Mouse (Mus musculus): ENCODE results near the gene Rps6kc1. TPM values are rescaled to one million over a fixed set of nuclear protein-coding genes. Genes with fewer than 3 reads are reported as not detected.

The Rps6kc1 gene
- polyA plus RNA-seq, 1 experiment from 2014 or later = 10.0 TPM

- Histone ChIP-seq H3K27ac (ENCODE audit: low read depth, low read length) (no peak overlapping the region), H3K9ac (ENCODE audit: low read depth, low read length) (no peak overlapping the region), H3K4me1 (replicated peaks; ENCODE audit: control insufficient read depth, insufficient read depth, low read length) (0 out of 2 replicates have a peak, but pooled peaks cover 2% of the 10 kb centered on the region), H3K4me2 (no peak overlapping the region), H3K9me3 (ENCODE audit: control insufficient read depth, low read length) (no peaks in the 10 kb centered on the region), H3K27me3 (replicated peaks; ENCODE audit: control insufficient read depth, insufficient read depth, low read length) (no peaks in the 10 kb centered on the region), H3K36me3 (ENCODE audit: control insufficient read depth, insufficient read depth, low read length) (no peaks in the 10 kb centered on the region), H3K4me3 (ENCODE audit: low read depth, low read length) (no peak overlapping the region)
- WGBS = 27% methylated on average over 6 of the region's 6 CpGs
- ATAC-seq (replicated peaks; ENCODE audit: low FRiP score) (no peak), DNase-seq (ENCODE audit: low spot score) (no peak)
Observed at GRCm38 (mm10) chr1:190697576-190697975, 214.0 kb downstream of the Rps6kc1 start.

- ATAC-seq (replicated peaks; ENCODE audit: low FRiP score) (no peak), DNase-seq (ENCODE audit: low spot score) (no peak)
- Histone ChIP-seq H3K27ac (ENCODE audit: low read depth, low read length) (no peak overlapping the region), H3K4me2 (no peak overlapping the region), H3K4me3 (ENCODE audit: low read depth, low read length) (no peak overlapping the region), H3K36me3 (ENCODE audit: control insufficient read depth, insufficient read depth, low read length) (no peaks in the 10 kb centered on the region), H3K9ac (ENCODE audit: low read depth, low read length) (no peak overlapping the region), H3K27me3 (replicated peaks; ENCODE audit: control insufficient read depth, insufficient read depth, low read length) (no peaks in the 10 kb centered on the region), H3K4me1 (replicated peaks; ENCODE audit: control insufficient read depth, insufficient read depth, low read length) (0 out of 2 replicates have a peak, but pooled peaks cover 2% of the 10 kb centered on the region), H3K9me3 (ENCODE audit: control insufficient read depth, low read length) (no peaks in the 10 kb centered on the region)
- 63% methylated on average over 11 of the region's 11 CpGs for WGBS
Observed at GRCm38 (mm10) chr1:190695589-190695988, 216.0 kb downstream of the Rps6kc1 start.

GRCm38 (mm10) chr1:190690528-190691262 is 220.9 kb downstream of the Rps6kc1 start:
- H3K4me3 ChIP-seq (ENCODE audit: low read depth, low read length) = no peak overlapping the region
- ATAC-seq (replicated peaks; ENCODE audit: low FRiP score) (no peak), DNase-seq (ENCODE audit: low spot score) (no peak)
- H3K9ac ChIP-seq (ENCODE audit: low read depth, low read length) = no peak overlapping the region
- WGBS = 68% methylated on average over 29 of the region's 29 CpGs
- no peak overlapping the region for H3K27ac ChIP-seq (ENCODE audit: low read depth, low read length)
- no peaks in the 10 kb centered on the region for H3K9me3 ChIP-seq (ENCODE audit: control insufficient read depth, low read length)
- no peaks in the 10 kb centered on the region for H3K36me3 ChIP-seq (ENCODE audit: control insufficient read depth, insufficient read depth, low read length)
- H3K27me3 ChIP-seq (replicated peaks; ENCODE audit: control insufficient read depth, insufficient read depth, low read length) = no peaks in the 10 kb centered on the region
- no peak overlapping the region for H3K4me2 ChIP-seq
- H3K4me1 ChIP-seq (replicated peaks; ENCODE audit: control insufficient read depth, insufficient read depth, low read length) = 0 out of 2 replicates have a peak, but pooled peaks cover 2% of the 10 kb centered on the region

- H3K9me3 ChIP-seq (ENCODE audit: control insufficient read depth, low read length) = no peaks in the 10 kb centered on the region
- no peaks in the 10 kb centered on the region for H3K4me1 ChIP-seq (replicated peaks; ENCODE audit: control insufficient read depth, insufficient read depth, low read length)
- no peak overlapping the region for H3K27ac ChIP-seq (ENCODE audit: low read depth, low read length)
- 88% methylated on average over 7 of the region's 7 CpGs for WGBS
- H3K36me3 ChIP-seq (ENCODE audit: control insufficient read depth, insufficient read depth, low read length) = no peaks in the 10 kb centered on the region
- H3K27me3 ChIP-seq (replicated peaks; ENCODE audit: control insufficient read depth, insufficient read depth, low read length) = no peaks in the 10 kb centered on the region
- no peak overlapping the region for H3K9ac ChIP-seq (ENCODE audit: low read depth, low read length)
- H3K4me3 ChIP-seq (ENCODE audit: low read depth, low read length) = no peak overlapping the region
- no peak for DNase-seq (ENCODE audit: low spot score)
- ATAC-seq (replicated peaks; ENCODE audit: low FRiP score) = no peak
- H3K4me2 ChIP-seq = no peak overlapping the region
Observed at GRCm38 (mm10) chr1:190683060-190683459, 228.5 kb downstream of the Rps6kc1 start.

- Histone ChIP-seq H3K36me3 (ENCODE audit: control insufficient read depth, insufficient read depth, low read length) (no peaks in the 10 kb centered on the region), H3K4me1 (replicated peaks; ENCODE audit: control insufficient read depth, insufficient read depth, low read length) (no peaks in the 10 kb centered on the region), H3K27me3 (replicated peaks; ENCODE audit: control insufficient read depth, insufficient read depth, low read length) (no peaks in the 10 kb centered on the region), H3K27ac (ENCODE audit: low read depth, low read length) (no peak overlapping the region), H3K9me3 (ENCODE audit: control insufficient read depth, low read length) (no peaks in the 10 kb centered on the region), H3K4me3 (ENCODE audit: low read depth, low read length) (no peak overlapping the region), H3K4me2 (no peak overlapping the region), H3K9ac (ENCODE audit: low read depth, low read length) (no peak overlapping the region)
- DNase-seq (ENCODE audit: low spot score) (no peak), ATAC-seq (replicated peaks; ENCODE audit: low FRiP score) (no peak)
- WGBS = 70% methylated on average over 25 of the region's 25 CpGs
Observed at GRCm38 (mm10) chr1:190682021-190682926, 229.3 kb downstream of the Rps6kc1 start.

- Histone ChIP-seq H3K9me3 (ENCODE audit: control insufficient read depth, low read length) (no peaks in the 10 kb centered on the region), H3K4me3 (ENCODE audit: low read depth, low read length) (no peak overlapping the region), H3K27ac (ENCODE audit: low read depth, low read length) (no peak overlapping the region), H3K9ac (ENCODE audit: low read depth, low read length) (no peak overlapping the region), H3K4me2 (no peak overlapping the region), H3K27me3 (replicated peaks; ENCODE audit: control insufficient read depth, insufficient read depth, low read length) (no peaks in the 10 kb centered on the region), H3K36me3 (ENCODE audit: control insufficient read depth, insufficient read depth, low read length) (no peaks in the 10 kb centered on the region), H3K4me1 (replicated peaks; ENCODE audit: control insufficient read depth, insufficient read depth, low read length) (no peaks in the 10 kb centered on the region)
- 77% methylated on average over 3 of the region's 3 CpGs for WGBS
- no peak for DNase-seq (ENCODE audit: low spot score)
- ATAC-seq (replicated peaks; ENCODE audit: low FRiP score) = no peak
Observed at GRCm38 (mm10) chr1:190675455-190675854, 236.1 kb downstream of the Rps6kc1 start.

GRCm38 (mm10) chr1:190669099-190669498 is 242.5 kb downstream of the Rps6kc1 start:
- 67% methylated on average over 10 of the region's 10 CpGs for WGBS
- no peaks in the 10 kb centered on the region for H3K4me1 ChIP-seq (replicated peaks; ENCODE audit: control insufficient read depth, insufficient read depth, low read length)
- no peak overlapping the region for H3K9ac ChIP-seq (ENCODE audit: low read depth, low read length)
- no peak overlapping the region for H3K4me2 ChIP-seq
- no peaks in the 10 kb centered on the region for H3K36me3 ChIP-seq (ENCODE audit: control insufficient read depth, insufficient read depth, low read length)
- no peaks in the 10 kb centered on the region for H3K27me3 ChIP-seq (replicated peaks; ENCODE audit: control insufficient read depth, insufficient read depth, low read length)
- H3K4me3 ChIP-seq (ENCODE audit: low read depth, low read length) = no peak overlapping the region
- ATAC-seq (replicated peaks; ENCODE audit: low FRiP score) (no peak), DNase-seq (ENCODE audit: low spot score) (no peak)
- no peak overlapping the region for H3K27ac ChIP-seq (ENCODE audit: low read depth, low read length)
- H3K9me3 ChIP-seq (ENCODE audit: control insufficient read depth, low read length) = no peaks in the 10 kb centered on the region

GRCm38 (mm10) chr1:190667821-190668220 is 243.7 kb downstream of the Rps6kc1 start:
- H3K4me2 ChIP-seq = no peak overlapping the region
- no peaks in the 10 kb centered on the region for H3K9me3 ChIP-seq (ENCODE audit: control insufficient read depth, low read length)
- no peak overlapping the region for H3K27ac ChIP-seq (ENCODE audit: low read depth, low read length)
- WGBS = 90% methylated on average over 11 of the region's 11 CpGs
- H3K4me3 ChIP-seq (ENCODE audit: low read depth, low read length) = no peak overlapping the region
- no peaks in the 10 kb centered on the region for H3K4me1 ChIP-seq (replicated peaks; ENCODE audit: control insufficient read depth, insufficient read depth, low read length)
- DNase-seq (ENCODE audit: low spot score) (no peak), ATAC-seq (replicated peaks; ENCODE audit: low FRiP score) (no peak)
- no peaks in the 10 kb centered on the region for H3K27me3 ChIP-seq (replicated peaks; ENCODE audit: control insufficient read depth, insufficient read depth, low read length)
- no peak overlapping the region for H3K9ac ChIP-seq (ENCODE audit: low read depth, low read length)
- H3K36me3 ChIP-seq (ENCODE audit: control insufficient read depth, insufficient read depth, low read length) = no peaks in the 10 kb centered on the region

All from liver, embryonic 11.5 days (tissue).